Mouse (Mus musculus) embryonic stem cell, embryonic (primary cell): ENCODE measurements around the gene Lrp4.

Experiments
- CTCF ChIA-PET, 4 experiments: fragments of 300-600 bp in 2 of 4; fragments of 350-600 bp in 2 of 4; sonication (Branson Sonifier 250); formaldehyde crosslinking; loops; one replicate each; lab custom pipeline; 2022; ENCODE audit warnings: inconsistent platforms in 2 of 4; lab: Charles Lee
- POLR2A ChIA-PET, 4 experiments: fragments of 300-600 bp in 2 of 4; fragments of 350-600 bp in 2 of 4; sonication (Branson Sonifier 250); formaldehyde crosslinking; loops; one replicate each; lab custom pipeline; 2022; ENCODE audit warnings: antibody characterized with exemption in 4 of 4, inconsistent platforms in 1 of 4; lab: Charles Lee

Gene Lrp4

GRCm38 (mm10) chr2:91457259-91457655 is at the start of gene Lrp4:
Lrp4 (plus strand) TSS chr2:91457511.
- POLR2A ChIA-PET = interaction anchor here in 3 of 4 experiments (0.6 to 3.9 kb wide), 28 partner anchors 8 to 572 kb away, joined by 3 to 15 read pairs (median 5); partner anchors contain the start of genes 1110051M20Rik (in 3 of the 3), Arfgap2 (in 2 of the 3), Ckap5 (in 2 of the 3) and C1qtnf4 (in 1 of the 3)
- CTCF ChIA-PET = interaction anchor here in 3 of 4 experiments (0.6 to 2.3 kb wide), 7 partner anchors 9 to 386 kb away, joined by 3 to 5 read pairs (median 3); no protein-coding TSS in a partner anchor

DNA sequence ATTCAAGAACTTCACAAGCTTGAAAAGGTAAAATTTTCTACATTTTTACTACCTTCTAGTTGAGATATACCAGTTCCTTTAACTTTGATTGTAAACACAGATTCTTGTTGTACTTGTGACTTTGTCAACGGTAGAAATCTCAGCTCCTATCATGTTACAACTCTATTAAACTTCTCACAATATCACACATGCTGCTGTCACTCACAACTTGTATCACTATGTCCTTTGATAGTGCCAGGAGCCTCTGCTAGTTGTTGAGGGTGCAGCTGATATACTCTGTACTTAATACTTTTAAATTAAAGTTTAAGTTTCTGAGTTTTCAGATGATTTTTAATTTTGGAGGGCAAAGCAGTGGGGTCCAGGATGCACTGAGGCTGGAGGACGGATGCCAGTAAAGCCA is 49.3 kb upstream of the Lrp4 start:
- ChIA-PET CTCF (no interaction called here), POLR2A (interaction anchor here in 2 of 4 experiments (0.6 to 3.6 kb wide), 2 partner anchors 9 to 76 kb away, joined by 8 to 12 read pairs; no protein-coding TSS in a partner anchor)

DNA sequence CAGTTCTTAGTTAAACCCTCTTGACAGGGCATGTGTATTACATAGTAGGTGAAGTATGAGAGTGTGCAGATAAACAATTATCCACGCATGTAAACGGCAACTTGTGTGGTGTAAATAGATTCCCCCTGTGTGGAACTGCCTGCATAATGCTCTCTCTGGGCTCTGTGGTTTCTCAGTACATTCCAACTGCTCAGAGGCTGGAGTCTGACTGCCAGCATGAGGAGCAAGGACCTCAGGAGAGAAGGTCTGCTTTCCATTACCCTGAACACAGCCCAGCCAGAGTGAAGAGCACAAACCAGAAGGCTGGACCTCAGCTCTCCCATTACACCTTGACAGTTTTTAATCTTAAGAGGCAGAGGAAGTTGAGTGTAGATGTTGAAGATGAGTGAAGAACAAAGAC is 45.8 kb upstream of the Lrp4 start:
- ChIA-PET CTCF (no interaction called here), POLR2A (interaction anchor here in 1 of 4 experiments (1.2 kb wide), 1 partner anchor 28 kb away, joined by 3 read pairs; no protein-coding TSS in a partner anchor)

DNA sequence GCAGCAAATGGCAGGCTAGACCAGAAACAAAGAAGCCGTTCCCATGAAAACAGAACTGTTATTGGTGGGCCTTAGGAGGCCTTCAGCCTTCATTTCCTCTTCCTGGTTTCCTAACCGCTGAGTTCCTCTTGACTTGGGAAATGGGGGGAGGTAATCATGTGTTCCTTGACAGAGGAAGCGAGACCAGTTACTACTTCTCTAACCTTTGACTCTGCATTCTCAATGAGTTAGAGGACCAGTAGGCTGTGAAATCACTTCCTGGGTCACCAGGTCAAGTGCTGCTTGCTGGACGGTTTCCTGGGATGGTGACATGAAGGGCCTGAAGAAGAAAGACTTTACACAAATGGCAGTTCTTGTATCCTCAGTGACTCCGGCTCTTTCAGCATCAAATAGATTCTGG is 45.0 kb upstream of the Lrp4 start:
- POLR2A ChIA-PET = interaction anchor here in 1 of 4 experiments (1.2 kb wide), 1 partner anchor 27 kb away, joined by 3 read pairs; no protein-coding TSS in a partner anchor
- CTCF ChIA-PET = no interaction called here

DNA sequence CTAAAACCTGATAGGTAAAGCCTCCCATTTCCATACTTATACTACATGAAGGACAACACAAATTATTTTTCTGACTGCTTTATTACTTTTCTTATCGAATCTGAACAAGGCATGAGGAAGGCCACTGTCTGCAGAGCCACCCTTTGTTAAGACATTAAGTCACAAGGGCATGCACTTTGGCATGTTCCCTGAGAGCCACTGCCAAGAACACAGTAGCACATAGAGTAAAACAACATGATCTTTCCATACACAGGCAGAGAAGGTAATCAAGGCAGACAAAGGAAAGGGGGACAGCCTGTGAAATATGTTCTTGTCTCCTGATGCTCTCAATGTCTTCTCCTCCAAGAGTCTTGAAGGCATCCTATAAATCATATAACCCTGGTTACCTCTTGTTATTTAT is 43.5 kb upstream of the Lrp4 start:
- ChIA-PET CTCF (interaction anchor here in 1 of 4 experiments (0.6 kb wide), 1 partner anchor 282 kb away, joined by 3 read pairs; no protein-coding TSS in a partner anchor), POLR2A (no interaction called here)

DNA sequence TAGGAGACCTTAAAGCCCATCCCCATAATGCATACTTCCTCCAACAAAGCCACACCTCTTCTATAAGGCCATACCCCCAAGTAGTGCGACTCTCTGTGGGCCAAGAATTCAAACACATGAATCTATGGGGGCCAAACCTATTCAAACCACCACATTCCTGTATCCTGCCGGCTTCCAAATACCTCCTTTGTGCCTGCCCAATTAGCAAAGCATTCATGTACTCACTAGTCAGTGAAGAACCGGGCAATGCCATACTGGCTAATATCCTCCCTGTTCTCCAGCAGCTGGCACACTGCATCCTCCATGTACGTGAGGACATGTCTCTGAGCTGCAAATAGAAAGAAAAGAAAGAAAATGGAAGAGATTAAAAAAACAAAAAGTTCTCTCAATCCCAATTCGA is 35.7 kb upstream of the Lrp4 start:
- POLR2A ChIA-PET = interaction anchor here in 1 of 4 experiments (0.9 to 1.5 kb wide), 3 partner anchors 9 to 50 kb away, joined by 3 to 4 read pairs (median 4); no protein-coding TSS in a partner anchor
- CTCF ChIA-PET = interaction anchor here in 1 of 4 experiments (0.5 kb wide), 1 partner anchor 35 kb away, joined by 4 read pairs; no protein-coding TSS in a partner anchor

- CTCF ChIA-PET = interaction anchor here in 2 of 4 experiments (0.5 to 0.8 kb wide), 3 partner anchors 32 to 168 kb away, joined by 3 read pairs; no protein-coding TSS in a partner anchor
Observed at GRCm38 (mm10) chr2:91424061-91424720, 33.1 kb upstream of the Lrp4 start.

DNA sequence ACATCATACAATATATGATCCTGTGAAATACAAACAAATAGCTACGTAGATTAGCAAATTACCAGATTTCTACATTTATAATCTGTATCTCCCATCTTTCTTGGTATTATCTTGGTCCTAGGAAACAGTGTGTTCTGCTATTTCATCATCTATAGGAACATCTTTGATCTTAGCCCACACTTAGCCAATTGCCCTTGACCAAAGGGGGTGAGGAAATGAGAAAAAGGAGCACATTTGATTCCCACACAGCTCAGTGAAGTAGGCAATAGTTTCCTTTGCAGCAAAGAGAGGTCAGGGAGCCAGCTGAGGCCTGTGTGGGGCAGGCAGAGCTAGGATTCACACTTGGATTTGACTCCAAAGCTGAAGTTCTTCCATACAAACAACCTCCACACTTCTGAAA is 31.0 kb upstream of the Lrp4 start:
- CTCF ChIA-PET = interaction anchor here in 3 of 4 experiments (0.6 to 1.2 kb wide), 4 partner anchors 76 to 307 kb away, joined by 3 to 4 read pairs (median 3); no protein-coding TSS in a partner anchor
- POLR2A ChIA-PET = interaction anchor here in 2 of 4 experiments (0.5 to 1.7 kb wide), 4 partner anchors 9 to 463 kb away, joined by 3 to 5 read pairs (median 4); partner anchors contain the start of gene Ddb2 (in 1 of the 2)

More at GRCm38 (mm10) chr2:91424061-91424720, 33.1 kb upstream of the Lrp4 start:
- POLR2A ChIA-PET = interaction anchor here in 3 of 4 experiments (0.8 to 1.4 kb wide), 8 partner anchors 13 to 186 kb away, joined by 3 to 6 read pairs (median 4); no protein-coding TSS in a partner anchor

- ChIA-PET POLR2A (interaction anchor here in 3 of 4 experiments (0.6 to 3.3 kb wide), 8 partner anchors 10 to 164 kb away, joined by 3 to 11 read pairs (median 4); partner anchors contain the start of genes 1110051M20Rik (in 1 of the 3) and Arfgap2 (in 1 of the 3)), CTCF (interaction anchor here in 1 of 4 experiments (0.6 kb wide), 1 partner anchor 735 kb away, joined by 3 read pairs; no protein-coding TSS in a partner anchor)
Observed at GRCm38 (mm10) chr2:91429146-91429545, 28.2 kb upstream of the Lrp4 start.

DNA sequence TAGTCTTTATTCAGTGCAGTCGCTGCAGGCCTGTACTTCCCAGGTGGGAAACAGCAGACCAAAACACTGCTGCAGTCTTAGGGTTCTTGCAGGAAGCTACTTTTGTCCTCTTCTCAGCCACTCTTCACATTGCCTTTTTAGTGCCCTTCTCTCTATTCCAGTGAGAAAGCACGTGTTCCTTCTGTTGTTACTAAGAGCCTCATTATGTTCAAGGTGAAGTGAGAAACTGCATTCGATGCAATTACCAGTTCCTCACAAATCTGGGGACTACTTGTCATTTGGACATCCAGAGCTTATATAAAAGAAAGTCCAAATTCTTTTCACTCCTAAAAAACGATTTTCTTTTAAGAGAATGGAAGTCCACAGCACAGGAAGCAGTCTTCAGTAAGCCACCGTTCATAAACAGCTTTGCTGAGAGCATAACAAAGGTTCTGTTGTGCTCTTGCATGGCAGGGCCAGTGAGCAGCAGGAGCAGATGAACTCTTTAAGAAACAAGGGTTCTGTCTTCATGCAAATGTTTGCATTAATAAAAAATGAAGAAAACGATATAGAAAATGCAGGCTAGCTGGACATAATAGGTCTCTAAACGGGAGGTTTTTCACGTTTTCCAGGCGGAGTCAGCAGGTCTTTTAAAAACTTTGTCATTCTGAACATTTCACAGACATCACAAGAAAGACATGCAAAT is 27.3 kb upstream of the Lrp4 start:
- POLR2A ChIA-PET = interaction anchor here in 3 of 4 experiments (0.8 to 3.3 kb wide), 11 partner anchors 8 to 31 kb away, joined by 3 to 11 read pairs (median 4); partner anchors contain the start of genes 1110051M20Rik (in 1 of the 3) and Lrp4 (in 1 of the 3)
- CTCF ChIA-PET = interaction anchor here in 3 of 4 experiments (0.6 to 1.8 kb wide), 5 partner anchors 9 to 500 kb away, joined by 3 to 5 read pairs (median 3); no protein-coding TSS in a partner anchor

DNA sequence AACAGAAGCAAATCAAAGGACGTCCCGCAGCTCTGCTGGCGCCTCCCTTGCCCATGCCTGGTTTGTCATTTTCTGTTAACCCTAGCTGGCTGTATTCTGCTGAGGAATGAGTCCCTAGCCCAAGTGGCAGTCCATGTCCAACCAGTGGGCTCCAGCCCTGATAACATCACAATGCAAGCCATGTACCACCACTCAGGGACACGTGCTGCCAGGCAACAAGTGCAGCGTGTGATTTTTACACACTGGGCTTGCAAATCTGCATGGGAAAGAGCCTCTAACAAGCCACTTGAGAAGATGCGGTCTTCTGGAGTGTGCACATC is 26.8 kb upstream of the Lrp4 start:
- ChIA-PET CTCF (interaction anchor here in 3 of 4 experiments (0.6 to 1.8 kb wide), 4 partner anchors 9 to 388 kb away, joined by 3 to 5 read pairs (median 4); no protein-coding TSS in a partner anchor), POLR2A (interaction anchor here in 3 of 4 experiments (0.8 to 3.3 kb wide), 9 partner anchors 8 to 30 kb away, joined by 4 to 11 read pairs (median 4); partner anchors contain the start of gene Lrp4 (in 1 of the 3))

- ChIA-PET POLR2A (interaction anchor here in 3 of 4 experiments (0.6 to 1.9 kb wide), 4 partner anchors 9 to 22 kb away, joined by 3 to 6 read pairs (median 4); no protein-coding TSS in a partner anchor), CTCF (interaction anchor here in 1 of 4 experiments (0.5 kb wide), 1 partner anchor 27 kb away, joined by 3 read pairs; no protein-coding TSS in a partner anchor)
Observed at GRCm38 (mm10) chr2:91436713-91437112, 20.6 kb upstream of the Lrp4 start.

DNA sequence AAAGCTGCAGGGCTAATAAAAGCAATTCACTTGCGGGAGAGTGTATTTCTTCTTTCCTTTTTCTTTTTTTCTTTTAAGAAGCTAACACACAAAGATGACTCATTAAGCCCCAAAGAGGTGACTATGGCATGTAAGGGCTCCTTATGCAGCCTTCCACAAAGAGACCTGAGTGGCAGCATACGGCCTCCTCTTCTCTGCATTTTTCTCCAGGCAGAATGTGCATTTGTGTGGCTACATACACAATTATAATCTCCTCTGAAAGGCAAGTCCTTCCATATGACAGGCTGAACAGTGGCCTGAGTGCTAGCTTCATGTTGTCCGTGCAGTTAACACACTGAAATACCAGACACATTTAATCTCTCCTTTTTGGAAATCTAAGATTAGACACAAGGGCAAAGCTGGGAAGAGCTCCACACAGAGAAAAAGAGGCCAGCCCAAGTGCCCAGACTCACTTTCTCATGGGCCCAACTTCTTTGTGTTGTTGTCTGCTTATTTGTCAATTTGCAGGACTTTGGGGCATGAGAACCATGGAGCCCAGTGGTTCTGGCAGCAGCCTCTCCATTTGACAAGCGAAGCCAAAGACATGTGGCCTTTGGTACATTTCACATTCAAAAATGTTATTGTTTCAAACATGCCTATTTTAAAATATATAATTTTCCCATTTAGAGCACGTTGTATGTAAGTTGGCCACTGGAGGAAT is 20.0 kb upstream of the Lrp4 start:
- POLR2A ChIA-PET = interaction anchor here in 3 of 4 experiments (0.6 to 1.9 kb wide), 6 partner anchors 7 to 1540 kb away, joined by 3 to 6 read pairs (median 4); no protein-coding TSS in a partner anchor
- CTCF ChIA-PET = interaction anchor here in 1 of 4 experiments (0.5 kb wide), 1 partner anchor 27 kb away, joined by 3 read pairs; no protein-coding TSS in a partner anchor

DNA sequence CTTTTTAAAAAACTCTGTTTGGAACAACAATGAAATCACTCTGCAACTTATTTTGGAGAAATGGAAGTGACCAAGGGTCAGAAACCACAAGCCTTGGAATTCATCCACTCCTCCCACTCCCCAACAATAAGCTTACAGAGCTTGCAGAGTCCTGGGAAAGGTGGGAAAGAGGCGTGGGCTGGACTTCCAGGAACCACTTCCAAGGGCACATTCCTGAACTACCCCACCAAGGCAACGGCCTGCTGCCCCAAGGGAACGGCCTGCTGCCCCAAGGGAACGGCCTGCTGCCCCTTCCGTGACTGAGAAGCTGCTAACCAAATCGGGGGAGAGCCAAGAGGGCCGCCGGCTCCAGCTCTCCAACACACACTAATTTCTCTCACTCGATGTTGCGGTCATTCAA is 18.0 kb upstream of the Lrp4 start:
- POLR2A ChIA-PET = interaction anchor here in 3 of 4 experiments (0.7 to 2.1 kb wide), 23 partner anchors 9 to 213 kb away, joined by 3 to 11 read pairs (median 4); partner anchors contain the start of genes Lrp4 (in 2 of the 3) and Arfgap2 (in 1 of the 3)
- CTCF ChIA-PET = interaction anchor here in 3 of 4 experiments (0.7 to 2.1 kb wide), 4 partner anchors 9 to 44 kb away, joined by 3 to 6 read pairs (median 4); no protein-coding TSS in a partner anchor

DNA sequence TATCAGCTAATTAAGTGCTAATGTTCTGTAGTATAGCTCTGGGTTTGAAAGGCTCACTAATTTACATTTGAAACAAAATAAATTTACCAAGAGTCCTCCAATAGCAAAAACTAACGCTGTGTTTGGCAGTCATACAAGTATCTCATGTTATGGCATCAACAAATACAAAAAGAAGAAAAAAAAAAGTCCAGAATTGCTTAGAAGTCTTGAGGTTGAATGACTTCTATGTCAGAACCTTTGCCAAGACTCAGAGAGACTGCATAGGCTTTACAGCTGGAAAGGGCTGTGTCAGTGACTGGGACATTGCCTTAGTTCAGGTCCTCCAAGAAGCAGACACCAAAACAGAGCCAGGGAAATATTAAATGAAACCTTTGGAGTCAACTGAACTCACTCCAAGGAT is 17.4 kb upstream of the Lrp4 start:
- CTCF ChIA-PET = interaction anchor here in 2 of 4 experiments (1.5 to 2.1 kb wide), 2 partner anchors 9 to 16 kb away, joined by 4 to 6 read pairs; no protein-coding TSS in a partner anchor
- POLR2A ChIA-PET = interaction anchor here in 3 of 4 experiments (0.7 to 2.1 kb wide), 20 partner anchors 10 to 212 kb away, joined by 3 to 11 read pairs (median 4); partner anchors contain the start of genes Lrp4 (in 2 of the 3) and Arfgap2 (in 1 of the 3)

GRCm38 (mm10) chr2:91440686-91441085 is 16.6 kb upstream of the Lrp4 start:
- POLR2A ChIA-PET = interaction anchor here in 1 of 4 experiments (1.1 kb wide), 1 partner anchor 10 kb away, joined by 4 read pairs; no protein-coding TSS in a partner anchor
- CTCF ChIA-PET = interaction anchor here in 1 of 4 experiments (2.1 kb wide), 1 partner anchor 15 kb away, joined by 6 read pairs; no protein-coding TSS in a partner anchor
